Mouse (Mus musculus): Measurements from ENCODE around the gene Treh.
"Not testable (repeated sequence)": the region's sequence is repeated elsewhere in the genome, so short reads cannot be mapped to it uniquely, and the experiment has no call there.

Treh gene

DNA sequence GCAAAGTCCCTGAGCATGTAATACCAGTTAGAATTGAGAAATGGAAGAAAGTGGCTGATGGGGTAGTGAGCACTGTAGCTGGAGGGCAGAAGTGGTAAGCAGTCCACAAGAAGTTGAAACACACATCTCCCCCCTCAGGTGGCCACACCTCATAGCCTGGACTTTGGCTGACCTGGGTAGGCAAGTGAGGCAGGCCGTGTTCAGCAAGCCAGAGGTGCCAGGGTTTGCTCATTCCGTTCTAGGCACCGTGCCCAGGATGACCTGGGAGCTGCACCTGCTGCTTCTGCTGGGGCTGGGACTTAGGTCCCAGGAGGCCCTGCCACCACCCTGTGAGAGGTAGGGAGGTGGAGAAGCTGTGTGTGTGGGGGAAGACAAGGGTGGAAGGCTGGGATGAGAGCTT, at the start of gene Treh:
Treh (plus strand) TSS at position 229 of the 400 bp plus-strand sequence.
- no peak for DNase-seq

DNA sequence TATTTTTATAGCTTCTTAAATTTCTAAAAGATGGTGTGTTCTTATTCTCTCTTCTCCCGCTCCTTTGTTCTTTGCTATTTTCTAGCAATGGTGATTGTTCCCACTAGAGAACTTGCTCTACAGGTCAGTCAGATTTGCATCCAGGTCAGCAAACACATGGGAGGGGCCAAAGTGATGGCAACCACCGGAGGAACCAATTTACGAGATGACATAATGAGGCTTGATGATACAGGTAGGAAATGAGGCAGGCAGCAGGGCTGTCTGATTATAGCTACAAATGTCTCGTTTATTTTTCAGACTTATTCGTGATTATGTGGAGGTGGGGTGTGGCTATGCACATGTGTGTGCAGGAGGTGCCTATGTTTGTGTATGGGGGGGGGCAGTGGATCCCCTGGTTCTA, 48.6 kb upstream of the Treh start:
- no peak for DNase-seq

DNA sequence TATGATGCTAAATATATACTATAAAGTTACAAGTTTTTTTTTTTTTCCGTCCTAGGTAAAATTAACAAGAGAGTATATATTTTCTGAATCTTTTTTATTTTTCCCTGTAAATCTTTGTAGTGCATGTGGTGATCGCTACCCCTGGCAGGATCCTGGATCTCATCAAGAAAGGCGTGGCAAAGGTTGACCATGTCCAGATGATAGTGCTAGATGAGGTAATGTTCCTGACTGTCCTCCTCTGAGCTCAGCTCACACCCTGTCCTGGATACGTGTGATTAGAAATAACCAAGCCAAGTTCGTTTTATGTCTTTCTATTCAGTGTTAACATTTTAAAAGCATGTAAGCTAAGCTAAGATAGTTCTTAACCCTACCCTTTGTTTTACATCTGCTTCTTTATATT, 46.8 kb upstream of the Treh start:
- DNase-seq, result no peak

DNA sequence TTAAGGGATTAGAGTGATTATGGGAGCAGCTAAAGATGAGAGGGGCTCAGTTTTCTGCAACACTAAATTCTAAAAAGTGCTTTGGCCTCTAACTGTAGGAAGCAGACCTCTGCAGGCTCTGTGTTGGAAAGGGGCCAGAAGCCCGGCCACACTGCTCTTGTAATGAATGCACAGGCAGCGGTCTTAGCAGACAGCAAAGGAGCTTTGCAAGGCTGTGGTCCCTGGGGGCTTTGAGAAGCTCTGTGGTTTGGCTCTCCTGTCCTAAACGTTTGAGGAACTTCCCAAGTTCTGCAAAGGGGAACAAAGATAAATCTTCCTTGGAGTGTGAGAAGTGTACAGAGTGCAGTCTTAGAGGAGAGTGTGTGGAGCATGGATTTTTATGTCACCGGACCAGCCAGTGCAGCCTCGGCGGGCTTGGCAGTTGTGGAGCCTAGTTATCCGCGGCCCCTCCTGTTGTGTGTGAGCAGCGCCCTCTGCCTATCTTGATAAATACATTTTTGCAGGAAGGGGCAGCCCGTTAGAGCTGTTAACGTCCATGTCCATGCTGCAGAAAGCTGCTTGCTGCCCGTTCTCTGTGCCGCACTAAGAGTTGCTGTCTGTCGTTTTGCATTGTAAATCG, 35.4 kb upstream of the Treh start:
- no peak for DNase-seq

DNA sequence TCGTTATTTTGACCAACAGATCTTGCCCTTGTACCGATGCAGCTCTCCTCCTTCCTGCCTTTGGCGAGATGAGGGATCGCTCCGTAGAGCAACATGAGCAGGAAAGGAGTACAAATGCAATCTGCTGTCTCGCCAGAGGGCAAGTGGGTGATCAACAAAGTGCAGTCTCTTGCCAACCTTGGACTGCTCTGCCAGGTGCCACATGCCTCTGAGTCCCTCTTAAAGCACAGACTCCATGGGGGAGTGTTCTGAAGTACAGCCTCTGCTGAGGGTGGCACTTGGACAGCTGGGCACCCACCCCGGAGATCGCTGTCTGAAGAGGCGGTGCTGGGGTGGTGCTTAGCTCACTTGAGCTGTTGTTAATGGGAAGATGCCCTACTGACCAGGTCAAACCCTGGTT, 34.3 kb upstream of the Treh start:
- peak; percentile 55 for DNase-seq

DNA sequence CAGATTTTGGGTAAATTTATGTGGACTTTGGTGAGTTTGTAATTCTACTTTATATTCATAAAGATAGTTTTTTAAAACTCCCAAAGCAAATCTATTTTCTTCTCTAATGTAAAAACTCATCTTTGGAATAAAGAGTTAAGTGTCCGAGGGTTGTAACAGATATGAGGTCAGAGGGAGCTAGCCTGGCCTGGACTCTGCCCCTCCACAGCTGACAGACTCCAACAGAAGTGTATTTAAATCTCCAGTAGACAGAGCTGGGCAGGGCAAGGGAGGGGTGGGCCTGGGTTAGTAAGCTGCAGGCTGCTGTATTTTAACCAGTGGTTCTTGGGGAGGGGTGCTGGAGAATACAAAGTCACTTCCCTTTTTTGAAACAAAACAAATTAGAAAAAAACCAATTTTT, 33.0 kb upstream of the Treh start:
- not testable (repeated sequence) for DNase-seq

DNA sequence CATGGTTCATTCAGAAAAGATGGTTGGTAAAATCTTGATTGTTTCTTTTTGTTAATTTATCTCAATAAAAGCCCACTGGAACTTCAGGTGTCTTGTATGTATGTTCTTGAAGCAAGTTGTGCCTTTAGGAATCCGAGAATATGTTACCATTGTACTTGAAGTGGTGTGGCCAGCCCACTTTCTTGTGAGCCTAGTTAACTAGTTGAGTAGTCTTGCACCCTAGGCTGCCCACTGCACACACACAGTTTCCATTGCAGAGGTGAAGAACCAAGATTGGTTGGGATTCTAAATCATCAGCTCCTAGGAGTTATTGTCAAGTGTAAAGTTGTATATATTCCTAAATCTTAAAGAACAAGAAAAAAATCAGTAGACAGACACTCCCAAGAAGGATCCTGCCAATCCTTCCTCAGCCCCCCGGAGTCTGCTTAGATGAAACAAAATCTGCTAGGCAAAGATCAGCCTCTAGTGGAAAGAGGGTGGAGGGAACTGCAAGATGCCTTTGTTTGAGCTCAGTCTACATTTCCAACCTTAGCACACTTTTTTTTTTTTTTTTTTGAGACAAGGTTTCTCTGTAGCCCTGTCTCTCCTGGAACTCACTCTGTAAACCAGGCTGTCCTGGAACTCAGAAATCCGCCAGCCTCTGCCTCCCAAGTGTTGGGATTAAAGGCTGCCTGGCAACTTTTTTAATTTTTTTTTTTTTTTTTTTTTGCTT, 32.2 kb upstream of the Treh start:
- DNase-seq, result no peak

DNA sequence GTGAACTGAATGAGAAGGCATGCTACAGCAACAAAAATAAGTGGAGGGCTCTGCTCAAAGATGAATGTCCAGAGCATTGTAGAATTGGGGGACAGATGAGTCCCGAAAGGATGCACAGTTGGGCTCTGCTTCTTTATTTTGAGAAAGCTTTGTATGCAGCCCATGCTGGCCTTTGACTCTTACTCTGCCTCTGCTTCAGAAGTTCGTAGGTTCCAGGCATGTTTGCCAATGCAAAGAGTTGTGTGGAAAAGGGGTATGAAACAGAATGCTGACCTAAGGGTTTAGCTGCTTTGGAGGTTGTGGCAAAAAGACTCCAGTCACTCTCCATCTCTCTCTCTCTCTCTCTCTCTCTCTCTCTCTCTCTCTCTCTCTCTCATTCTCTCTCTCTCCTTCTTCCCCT, 31.4 kb upstream of the Treh start:
- no peak for DNase-seq

DNA sequence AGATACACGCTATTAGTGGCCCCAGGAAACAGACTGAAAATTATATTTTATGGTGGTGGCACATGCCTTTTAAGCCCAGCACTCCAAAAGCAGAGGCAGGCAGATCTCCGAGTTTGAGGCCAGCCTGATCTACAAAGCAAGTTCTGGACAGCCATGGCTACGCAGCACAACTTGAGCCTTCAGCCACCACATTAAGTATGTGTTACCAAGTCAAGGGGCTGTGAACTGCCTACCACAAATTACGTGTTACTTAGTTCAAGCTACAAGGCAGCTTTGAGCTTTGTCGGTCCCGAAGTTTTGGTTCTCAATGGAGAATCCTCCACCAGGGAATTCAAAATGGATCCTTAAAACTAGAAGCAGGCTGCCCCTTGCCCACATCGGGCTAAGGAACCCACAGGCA, 29.9 kb upstream of the Treh start:
- no peak for DNase-seq

DNA sequence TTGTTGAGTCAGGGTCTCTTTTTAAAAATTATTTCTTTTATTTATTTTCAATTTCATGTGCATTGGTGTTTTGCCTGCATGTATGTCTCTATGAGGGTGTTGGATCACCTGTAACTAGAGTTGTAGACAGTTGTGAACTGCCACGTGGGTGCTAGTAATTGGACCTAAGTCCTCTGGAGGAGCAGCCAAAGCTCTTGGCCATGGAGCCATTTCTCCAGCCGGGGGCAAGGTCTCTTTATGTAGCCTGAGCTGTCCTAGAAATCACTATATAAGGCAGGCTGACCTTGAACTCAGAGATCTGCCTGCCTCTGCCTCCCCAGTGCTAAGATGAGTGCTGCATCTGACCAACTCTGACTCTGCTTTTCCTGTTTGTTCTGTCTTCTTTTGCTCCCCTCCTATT, 28.8 kb upstream of the Treh start:
- no peak for DNase-seq

DNA sequence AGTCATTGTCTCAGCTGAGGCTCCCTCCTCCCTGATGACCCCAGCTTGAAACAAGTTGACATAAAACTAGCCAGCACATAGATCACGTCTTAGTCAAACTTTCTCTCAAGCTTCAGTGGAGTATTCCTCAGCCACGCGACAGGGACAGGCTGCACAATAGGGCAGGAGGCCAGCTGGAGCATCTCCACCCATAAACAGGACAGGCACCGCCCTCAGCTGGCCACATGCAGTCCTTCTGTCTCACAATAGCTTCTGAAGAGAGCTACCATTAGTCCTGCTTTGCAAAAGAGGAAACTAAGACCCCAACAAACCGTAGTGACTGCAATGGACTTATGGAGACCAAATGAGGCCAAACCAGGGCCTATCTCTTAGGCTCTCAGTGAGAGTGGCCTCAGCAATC, 27.6 kb upstream of the Treh start:
- DNase-seq, result peak; percentile 40

DNA sequence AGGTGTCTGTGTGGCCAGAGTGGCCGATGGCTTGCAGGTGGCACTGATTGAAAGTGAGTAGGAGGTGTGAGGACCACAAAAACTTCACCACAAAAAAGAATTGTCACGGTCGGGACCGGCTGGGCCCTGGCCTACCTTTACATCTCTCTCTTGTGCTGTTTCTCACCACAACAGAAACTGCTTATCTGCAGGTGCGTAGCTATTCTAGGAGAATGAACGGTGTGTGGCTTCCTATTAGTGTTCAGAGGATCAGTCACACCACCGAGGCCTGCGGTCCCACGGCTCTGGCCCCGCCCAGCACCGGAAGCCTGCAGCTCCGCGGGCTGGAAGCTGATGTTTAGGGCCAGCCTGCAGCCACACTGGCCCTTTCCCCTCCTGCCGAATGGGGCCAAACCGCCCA, 27.1 kb upstream of the Treh start:
- DNase-seq, result no peak

DNA sequence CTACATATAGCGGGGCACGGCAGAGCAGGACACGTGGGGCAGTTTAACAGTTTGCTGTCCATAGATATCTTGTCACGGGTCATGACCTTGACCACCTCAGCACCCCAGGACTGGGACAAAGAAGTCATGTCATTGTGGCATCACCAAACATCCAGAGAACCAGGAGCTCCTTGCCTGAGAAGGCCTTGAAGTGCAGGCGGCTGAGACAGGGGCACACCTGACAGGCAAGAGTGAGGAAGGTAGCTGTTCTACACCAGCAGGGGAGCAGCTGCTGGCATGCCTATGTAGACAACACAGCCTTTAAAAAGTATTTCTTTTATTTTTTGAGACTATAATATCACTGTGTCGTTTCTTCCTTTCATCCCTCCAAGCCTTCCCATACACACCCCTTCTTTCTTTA, 26.7 kb upstream of the Treh start:
- DNase-seq, result no peak

DNA sequence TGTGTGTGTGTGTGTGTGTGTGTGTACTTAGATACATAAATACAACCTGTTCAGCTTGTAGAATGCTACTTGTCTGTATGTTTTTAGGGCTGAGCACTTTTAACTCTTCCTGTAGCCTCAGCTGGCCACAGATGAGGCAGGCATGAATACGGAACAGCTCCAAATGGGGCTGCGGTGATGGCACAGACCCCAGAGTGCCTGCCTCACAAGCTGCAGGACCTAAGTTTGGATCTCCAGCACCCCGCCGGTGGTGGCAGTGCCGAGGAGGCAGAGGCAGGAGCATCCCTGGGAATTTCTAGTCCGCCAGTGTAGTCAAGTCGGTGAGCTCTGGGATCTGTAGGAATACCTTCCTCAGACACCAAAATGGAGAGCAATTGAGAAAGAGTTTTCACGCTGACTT, 26.0 kb upstream of the Treh start:
- DNase-seq, result no peak

DNA sequence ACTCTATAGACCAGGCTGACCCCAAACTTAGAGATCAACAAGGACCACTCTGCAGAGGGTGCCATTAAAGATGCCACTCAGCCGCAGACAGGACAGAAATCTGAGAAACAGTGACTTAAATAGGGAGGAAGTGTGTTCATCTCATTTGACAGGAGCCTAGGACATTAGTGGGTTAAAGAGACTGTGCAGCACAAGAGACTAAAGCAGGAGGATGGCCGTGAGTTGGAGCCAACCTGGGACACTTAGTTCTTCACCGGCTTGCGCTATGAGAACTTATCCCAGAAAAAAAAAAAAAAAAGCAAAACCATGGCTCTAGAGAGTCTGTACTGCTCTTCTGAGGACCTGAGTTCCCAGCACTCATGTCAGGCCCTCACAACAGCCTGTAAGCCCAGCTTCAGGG, 25.4 kb upstream of the Treh start:
- DNase-seq, result no peak

DNA sequence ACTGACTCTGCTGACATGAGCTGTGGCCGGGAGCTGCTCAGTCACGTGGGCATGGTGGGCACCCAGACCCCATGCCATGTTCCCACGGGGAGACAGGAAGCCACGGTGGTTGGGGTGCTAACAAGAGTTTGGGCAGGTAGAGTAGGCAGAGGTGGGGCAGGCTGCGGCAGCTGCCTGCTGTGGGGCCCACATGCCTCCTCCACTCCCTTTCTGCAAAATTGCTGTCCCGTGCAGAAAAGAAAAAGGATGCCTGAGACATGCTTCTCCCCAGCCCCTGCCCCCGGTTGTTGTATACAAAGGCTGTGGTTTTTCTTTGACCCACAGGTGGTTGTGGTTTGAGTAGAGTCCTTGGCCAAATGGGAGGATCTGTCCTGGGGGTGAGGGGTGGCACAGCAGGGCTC, 24.2 kb upstream of the Treh start:
- no peak for DNase-seq

DNA sequence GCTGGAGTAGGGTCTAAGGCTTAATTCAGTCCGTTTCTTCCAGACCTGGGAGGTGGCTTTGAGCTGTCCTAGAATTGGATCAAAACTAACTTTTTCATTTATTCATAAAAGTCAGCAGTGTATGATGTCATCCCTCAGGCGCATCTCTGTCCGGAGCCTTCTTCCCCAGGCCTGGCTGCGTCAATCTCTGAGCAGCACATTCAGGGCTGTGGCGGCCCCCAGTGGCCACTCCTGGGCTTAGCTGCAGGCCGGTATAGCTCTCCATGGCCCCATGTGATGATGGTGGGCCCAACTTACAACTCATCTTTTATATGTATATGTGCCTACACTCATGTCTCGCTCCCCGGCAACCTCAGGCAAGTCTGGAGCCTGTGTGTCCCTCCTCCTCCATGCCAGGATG, 21.0 kb upstream of the Treh start:
- DNase-seq, result peak; percentile 50

DNA sequence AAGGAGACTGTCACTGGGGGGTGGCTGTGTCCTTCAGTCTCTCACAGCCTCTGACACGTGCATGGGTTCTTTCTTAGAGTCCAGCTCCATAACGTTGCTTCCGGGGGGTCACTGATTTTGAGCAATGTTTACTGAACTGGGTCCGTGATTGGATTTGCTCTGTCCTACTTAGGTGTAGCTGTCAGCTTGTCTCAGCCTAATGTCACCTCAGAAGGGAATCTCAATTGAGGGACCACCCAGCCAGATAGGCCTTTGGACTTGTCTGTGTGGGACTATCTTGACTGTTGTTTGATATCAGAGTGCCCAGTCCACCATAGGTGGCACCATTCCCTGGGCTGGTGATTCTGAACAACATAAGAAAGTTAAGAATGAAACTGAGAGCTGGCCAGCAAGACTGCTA, 19.1 kb upstream of the Treh start:
- no peak for DNase-seq

DNA sequence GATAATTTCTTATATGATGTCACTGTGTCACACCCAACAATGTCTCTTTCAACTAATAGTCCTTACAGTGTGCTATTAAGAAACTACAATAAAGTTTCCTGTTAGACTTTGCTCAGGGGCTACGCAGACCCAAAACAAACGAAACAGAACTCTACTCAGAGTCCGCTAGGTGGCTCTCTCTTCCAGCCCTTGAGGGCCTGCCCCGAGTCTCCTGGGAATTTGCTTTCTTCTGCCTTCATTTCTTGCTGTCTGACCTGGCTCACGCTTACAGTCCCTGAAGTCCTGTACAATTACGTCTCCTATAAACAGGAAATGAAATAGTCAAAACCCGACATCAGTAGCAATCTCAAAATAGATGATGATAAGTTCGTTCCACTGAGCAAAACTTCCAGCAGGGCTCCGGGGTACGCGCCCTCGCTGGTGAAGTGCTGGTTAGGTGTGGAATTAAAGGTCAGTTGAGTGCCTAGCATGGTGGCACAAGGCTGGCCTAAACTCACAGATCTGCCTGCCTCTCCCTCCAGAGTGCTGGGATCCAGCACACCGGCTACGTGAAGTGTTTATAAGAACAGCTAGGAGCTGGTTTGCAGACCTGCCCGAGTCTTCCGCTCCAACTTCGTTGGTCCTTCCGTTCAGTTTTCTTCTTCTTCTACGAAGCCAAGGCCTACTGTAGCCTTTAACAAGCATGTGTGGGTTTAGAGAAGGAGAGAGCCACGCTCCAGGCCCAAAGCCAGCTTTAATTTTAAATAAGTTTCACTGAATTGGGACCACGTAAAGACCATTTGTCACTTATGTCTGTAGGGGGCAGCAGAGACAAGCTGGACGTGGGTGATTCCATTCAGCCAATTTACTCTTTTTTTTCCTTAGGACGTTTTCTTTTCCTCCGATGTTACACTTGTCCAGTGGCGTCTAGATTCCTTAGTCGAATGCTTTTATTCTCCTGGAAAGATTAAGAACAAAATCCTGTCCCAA, 17.7 kb upstream of the Treh start:
- peak; percentile 54 for DNase-seq

DNA sequence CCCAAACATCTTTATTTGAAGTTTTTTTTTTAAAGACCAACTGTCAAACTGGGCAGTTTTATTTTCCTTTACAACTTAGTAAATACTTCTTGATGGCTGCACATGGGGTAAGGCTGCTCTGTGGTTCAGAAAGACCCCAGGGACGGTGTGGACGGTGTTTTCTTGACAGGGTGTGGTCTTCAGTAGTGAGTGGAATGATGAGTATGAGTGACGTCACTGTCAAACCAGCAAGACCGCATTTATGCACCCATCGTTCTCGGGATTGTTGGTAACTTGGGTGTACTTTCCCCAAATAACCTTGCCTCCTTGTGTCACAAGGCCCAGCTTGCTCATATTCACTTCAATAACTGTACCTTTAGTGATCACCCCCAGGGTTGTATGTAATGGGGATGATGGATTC, 9.3 kb upstream of the Treh start:
- DNase-seq, result no peak

DNA sequence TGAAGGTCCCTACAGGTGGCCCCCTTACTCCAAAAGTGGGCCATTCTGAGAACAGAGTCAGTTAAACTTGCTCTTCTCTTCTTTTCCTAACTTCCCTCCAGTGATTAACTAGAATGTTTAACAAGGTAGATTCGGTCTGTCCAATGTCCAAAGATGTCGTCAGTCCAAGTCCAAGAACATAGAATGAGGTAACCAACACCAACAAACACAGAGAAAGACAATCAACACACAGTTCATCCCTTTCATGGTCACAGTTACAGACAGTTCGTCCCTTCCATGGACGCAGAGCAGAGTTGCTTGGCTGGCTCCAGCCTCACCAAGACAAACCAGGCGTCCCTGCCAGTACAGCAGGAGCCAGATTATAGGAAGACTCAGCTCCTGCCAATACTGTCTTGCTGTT, 1.6 kb upstream of the Treh start:
- DNase-seq, result no peak

DNA sequence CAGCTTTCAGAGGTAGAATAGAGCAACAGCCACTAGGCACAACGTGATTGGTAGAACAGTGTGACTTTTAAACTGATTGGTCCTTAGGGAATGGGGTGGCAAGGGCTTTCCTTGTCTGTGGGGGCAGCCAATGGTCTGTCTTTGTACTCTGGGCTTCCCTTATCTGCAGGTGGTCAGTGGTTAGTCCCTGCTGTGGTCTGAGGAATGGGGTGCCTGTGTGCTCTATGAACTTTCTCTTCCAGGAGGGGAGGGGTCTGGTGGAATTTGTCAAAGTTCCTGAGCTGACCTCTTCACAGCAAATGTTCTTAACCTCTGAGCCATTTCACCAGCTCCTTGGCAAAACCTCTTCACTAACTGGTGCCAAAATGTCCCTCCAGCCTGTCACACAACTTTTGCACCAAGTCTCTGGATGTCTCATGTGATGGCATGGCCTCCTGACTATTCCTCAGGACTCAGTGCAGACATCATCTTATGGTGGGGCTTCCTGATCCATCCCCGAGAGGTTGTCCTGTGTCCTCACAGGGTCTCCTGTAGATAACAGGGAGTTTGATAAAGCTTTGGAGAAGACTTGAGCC, 655 bp upstream of the Treh start:
- no peak for DNase-seq

DNA sequence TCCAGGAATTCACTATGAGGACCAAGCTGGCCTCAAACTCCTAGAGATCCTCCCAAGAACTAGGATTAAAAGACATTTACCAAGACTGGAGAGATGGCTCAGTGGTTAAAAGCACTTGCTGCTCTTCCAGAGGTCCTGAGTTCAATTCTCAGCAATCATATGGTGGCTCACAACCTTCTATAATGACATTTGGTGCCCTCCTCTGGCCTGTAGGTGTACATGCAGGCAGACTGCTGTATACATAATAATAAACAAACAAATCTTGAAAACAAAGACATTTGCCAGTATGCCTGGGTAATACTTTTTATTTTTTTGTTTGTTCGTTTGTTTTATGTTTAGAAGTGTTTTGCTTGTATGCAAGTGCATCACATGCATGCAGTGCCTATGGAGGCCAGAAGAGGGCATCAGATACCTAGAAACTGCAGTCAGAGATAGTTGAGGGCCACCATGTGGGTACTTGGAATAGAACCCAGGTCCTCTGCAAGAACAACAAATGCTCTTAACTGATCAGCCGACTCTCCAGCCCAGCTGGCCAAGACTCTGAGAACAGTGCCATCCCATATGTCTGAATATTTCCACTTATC, 5.3 kb downstream of the Treh start:
- no peak for DNase-seq
